Mouse (Mus musculus) spleen, adult 2 months (tissue): ENCODE results near the gene Cmtm1.

ENCODE experiments used
- CTCF ChIP-seq: fragments of 200-500 bp; IDR thresholded peaks from 2 replicates; pipeline ENCODE4 v1.5.1; 2011; ENCODE audit warnings: mild to moderate bottlenecking, inconsistent platforms; ENCODE audit not compliant: insufficient read depth, insufficient read length, insufficient replicate concordance; ENCODE audit errors: extremely low read depth
- POLR2A ChIP-seq: fragments of 200-500 bp; IDR thresholded peaks from 2 replicates; pipeline ENCODE4 v1.6.1; 2011; ENCODE audit warnings: low read depth, low read length, inconsistent platforms

DNA sequence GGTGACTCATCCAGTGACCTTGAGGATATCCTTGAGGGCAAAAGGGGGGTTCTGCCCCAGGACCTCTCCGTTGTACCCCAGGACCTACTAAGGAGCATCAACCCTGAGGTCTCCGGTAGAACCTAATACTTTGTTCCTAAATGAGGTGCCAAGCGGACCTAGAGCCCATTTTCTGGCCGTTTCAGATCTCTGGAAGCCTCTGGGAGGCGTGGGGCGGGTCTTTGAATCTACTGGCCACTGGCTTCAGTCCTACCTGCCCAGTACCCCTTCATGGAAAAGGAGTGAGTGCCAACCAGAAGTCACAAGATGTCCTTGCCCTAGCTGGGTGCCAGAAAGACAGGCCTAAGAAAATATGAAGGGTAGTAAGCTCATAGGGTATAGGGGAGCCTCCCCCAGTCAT lies 31.7 kb upstream of the Cmtm1 start:
- no peak for TF ChIP-seq CTCF
- TF ChIP-seq POLR2A = no peak
